Mouse (Mus musculus): ENCODE results near the gene Prkaca.
"Not testable (repeated sequence)": the region's sequence is repeated elsewhere in the genome, so short reads cannot be mapped to it uniquely, and the experiment has no call there.

Gene Prkaca

DNA sequence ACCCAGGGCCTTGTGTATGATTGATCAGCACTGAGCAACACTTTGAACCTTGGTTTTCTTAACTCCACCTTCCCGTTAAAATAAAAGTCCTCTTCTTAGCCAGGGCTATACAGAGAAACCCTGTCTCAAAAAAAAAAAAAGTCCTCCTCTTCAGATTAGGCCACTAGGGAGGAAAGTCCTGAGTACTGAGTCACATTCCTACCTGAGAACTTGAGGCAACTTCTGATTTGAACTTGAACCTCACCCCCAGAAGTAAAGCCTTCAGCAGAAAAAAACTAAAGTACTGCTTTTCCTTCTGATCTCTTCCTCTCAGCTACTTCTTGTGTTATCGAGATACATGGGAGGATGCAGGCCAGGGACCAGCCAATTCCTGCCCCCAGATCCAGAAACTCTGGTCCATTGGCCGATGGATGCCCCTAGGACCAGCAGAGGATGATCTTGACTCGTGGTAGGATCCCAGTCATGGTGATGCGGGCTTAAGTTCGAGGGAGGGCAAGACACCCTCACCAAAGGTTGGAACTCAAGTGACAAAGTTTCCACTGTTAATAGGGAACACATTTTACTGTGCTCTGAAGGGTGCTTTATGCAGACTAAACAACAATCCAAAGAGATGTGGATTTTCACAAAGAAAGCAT lies 30.9 kb downstream of the Prkaca start:
- no peak for DNase-seq

DNA sequence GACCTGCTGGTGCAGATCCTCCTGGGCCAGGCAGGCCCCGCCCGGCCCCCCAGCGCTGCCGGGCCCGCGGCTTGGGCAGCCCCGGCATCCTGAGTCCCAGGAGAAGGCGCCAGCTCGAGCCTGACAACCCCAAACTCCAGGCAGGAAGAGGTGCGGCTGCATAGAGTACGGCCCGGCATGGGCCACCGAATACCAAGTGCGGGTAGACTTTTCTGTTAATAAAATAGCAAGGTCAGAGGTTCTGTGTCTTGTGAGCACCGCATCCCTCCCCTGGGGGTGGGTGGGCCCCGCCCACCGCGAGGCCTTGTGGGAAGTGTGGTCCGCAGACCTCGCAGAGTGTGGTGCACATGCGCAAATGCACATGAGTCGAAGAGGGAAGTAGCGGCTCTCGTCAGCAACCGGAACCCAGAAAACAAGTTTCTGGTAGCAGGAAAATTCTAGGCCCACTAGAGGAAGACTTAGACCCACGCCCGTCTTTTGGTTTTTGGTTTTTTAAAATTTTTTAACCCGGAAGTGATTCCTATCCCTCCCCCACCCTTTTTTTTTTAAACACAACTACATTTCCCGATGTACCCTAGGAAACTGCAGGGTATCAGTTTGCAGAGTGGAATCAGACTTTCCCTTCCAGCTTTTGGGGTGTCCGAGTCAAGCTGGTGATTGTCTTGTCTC lies 31.9 kb downstream of the Prkaca start:
- peak; percentile 88 for DNase-seq

DNA sequence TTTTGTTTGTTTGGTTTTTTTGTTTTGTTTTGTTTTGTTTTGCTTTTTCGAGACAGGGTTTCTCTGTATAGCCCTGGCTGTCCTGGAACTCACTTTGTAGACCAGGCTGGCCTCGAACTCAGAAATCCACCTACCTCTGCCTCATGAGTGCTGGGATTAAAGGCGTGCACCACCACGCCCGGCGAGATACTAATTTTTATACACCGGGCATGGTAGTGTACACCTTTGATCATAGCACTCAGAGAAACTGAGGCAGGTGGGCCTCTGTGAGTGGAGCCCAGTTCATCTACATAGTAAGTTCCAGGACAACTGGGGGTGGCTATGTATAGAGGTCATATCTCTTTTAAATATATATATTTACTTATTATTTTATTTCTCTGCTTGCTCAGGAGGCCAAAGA lies 32.7 kb downstream of the Prkaca start:
- not testable (repeated sequence) for DNase-seq

DNA sequence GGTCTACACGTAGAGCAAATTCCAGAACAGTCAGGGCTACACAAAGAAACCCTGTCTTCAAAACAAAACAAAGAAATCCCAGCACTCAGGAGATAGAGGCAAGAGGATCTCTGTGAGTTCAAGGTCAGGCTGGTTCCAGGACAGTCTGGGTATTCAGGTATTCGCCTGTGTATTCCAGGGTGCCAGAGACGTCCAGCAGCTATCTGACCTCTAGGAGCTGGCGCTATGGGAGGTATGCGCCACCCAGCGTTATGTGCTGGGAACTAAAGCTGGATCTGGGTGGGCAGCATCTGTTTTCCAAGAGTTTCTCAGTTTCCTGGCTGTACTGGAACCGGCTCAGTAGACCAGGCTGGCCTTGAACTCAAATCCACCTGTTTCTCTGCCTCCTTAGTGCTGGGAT lies 35.6 kb downstream of the Prkaca start:
- DNase-seq: no peak

DNA sequence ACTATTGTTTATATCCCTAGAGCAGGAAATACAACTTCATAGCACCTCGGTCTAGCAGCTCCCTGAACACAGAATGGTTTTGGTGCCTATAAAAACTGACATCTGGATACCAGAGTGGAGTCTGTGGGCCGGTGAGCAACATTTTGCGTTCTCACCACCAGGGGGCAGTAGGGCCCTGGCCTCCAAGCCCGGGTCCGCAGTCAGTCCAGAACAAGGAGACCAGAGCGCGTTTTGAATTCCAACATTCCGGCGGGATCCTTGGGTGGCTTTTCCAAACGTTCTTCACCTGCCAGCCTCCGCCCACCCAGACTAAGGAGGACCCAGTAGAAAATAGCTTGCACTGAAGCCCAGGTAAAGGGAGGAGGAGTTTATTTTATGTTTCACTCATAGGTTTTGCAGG lies 37.1 kb downstream of the Prkaca start:
- DNase-seq: peak; percentile 84

DNA sequence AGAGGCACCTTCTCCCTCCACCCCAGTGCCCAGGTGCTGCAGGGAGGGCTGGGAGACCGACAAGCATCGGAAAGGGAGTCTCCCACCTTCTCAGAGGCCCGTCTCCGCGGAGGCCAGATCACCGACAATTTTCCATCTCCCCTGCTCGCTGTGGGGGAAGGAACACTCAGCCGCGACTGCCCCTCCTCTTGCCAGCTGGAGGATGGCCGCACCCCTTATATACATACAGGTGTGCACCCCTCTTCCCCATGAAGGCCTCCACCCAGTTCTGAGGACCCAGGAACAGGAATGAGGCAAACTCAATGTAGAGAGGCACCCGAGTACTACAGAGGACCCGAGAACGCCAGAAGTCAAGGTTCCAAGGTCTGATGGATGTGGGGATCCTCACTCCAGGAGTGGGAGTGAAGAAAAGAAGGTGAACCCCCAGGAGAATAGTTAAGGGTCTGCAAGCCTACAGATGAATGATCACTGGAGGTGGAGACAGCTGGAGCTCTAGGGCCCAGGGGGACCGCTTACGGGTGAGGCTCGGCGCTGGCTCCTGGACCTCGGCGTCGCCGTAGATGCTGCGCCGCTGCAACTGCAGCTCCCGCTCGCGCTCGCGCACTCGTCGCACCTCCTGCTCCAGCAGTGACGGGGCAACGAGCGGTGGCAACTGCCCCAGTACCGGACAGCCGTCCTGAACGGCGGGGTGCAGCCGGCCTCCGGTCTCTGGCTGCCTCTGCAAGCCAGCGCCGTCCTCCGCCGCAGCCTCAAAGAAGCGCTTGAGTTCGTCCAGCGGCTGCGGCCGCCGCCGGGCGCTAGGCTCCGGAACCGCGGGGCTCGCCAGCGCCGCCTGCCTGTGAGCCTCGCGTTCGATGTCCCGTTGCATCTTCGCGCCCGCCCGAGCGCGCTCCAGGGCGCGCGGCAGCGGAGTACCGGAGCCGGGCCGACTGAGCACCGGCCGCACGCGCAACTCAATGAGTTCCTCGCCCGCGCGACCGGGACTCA lies 38.1 kb downstream of the Prkaca start:
- DNase-seq: peak; percentile 79

DNA sequence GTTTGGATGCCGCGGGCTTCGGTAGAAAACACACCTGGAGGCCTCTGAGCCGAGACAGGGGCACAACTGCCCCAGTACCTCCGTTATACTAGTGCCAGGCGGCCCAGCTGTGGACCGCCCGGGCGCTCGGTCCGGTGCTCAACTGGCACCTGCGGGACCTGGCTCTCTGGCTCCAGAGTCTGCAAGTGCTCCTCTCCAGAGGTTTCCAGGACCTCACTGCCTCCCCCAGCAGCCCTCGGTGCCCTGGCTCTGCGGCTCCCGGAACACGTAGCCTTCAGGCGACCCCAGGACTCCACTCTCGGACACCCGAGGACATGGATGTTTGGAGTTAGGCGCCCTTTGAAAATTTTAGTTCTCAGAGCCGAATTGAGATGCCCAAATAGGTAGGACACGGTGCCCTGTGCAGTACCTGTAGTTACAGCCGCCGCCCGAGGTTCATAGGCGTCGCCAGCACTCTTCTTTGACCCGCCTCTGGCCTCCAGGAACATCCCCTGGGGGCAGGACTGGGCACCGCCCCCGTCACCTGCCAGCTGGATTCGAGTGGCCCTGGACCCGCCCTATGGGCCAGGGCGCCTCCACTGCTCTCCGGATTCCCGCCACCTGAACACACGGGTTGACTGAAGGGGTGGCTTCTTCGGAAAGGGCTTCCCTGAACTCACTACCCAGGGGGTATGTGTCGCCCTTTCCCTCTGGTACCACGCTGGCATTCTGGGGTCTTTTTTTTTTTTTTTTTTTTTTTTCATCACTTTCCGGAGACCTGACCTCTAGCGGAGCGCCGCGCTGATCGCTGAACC lies 39.1 kb downstream of the Prkaca start, which contains the start of gene 2210011C24Rik:
Gene 2210011C24Rik (minus strand): TSS at position 467 of the 794 bp plus-strand sequence.
- no peak for DNase-seq

DNA sequence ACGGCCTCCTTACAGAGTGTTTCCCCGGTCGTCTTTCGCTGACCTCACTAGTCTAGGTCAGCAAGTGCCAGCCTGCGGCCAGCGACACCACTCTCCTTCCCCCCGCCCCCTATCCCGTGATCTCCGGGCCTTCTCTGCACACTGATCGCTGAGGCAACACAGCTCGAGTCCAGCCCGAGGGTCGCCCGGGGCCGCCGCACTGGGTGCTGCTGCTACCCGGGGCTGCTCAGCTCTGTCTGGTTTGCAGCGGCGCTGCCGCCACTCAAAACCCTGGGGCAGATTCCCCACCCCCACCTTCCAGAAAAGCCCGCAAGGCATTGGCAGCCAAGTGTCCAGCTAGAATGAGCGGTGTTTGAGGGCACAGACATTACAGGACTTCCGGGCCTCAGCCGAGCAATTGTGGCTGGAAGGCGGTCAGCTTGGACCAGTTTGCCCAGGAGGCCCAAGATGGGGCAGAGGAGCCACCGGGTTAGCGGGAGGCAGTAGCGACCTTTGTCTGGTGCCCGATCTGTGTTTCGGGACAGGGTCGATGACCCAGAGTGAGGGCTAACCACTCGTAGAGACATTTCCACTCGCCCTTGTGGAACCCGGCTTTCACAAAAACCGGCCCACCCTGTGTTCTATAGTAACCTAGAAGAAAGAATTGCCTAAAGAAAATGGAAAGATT lies 39.8 kb downstream of the Prkaca start:
- DNase-seq: no peak

DNA sequence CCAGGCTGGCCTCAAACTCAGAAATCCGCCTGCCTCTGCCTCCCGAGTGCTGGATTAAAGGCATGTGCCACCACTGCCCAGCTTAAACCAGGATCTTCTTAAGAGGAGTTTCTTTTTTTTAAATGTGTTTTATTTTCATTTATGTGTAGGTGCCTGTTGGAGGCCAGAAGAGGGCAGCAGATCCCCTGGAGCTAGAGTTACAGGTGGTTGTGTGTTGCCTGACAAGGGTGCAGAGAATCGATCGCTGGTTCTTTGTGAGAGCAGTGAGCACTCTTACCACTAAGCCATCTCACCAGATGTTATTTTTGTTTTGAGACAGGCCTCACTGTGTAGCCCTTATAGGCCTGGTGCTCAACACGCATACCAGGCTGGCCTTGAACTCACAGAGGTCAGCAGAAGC lies 43.0 kb downstream of the Prkaca start:
- DNase-seq: no peak

DNA sequence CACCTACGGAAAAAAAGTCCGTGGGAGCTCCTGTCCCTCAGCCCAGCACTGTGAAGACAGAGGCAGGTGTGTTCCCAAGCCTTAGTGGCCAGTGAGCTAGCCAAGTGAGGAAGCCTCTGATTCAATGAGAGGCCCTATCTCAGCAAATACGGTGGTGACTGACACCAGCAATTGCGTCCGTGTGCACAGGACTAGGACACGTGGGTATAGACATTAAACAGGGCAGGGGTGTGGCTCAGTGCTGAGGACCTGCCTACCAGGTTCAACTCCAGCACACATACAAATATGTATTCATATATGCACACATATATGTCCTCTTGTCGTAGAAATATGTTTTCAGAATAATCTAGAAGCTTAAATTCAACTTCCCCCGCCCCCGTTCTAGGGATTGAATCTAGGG lies 46.9 kb downstream of the Prkaca start:
- no peak for DNase-seq

DNA sequence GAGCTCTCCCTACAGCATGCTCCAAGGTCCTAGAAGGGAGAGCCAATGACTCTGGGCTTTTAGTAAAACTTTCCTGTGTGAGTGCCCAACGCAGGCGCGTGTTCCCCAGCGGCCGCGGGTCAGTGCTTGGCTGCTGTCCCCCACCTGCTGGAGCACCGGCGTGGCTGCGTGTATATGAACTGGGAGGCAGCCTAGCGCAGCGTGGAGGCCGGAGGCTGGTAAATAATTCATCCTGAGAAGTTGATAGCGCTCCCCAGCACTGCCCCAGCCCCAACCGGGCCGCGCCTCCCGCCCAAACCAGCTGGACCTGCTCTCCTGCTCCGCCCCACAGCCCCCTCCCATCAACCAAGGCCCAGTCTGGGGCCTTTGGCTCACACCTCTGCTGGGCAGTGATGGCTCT lies 48.3 kb downstream of the Prkaca start, which contains the start of gene Palm3:
Gene Palm3 (plus strand): TSS at position 376 of the 400 bp plus-strand sequence.
- no peak for DNase-seq

DNA sequence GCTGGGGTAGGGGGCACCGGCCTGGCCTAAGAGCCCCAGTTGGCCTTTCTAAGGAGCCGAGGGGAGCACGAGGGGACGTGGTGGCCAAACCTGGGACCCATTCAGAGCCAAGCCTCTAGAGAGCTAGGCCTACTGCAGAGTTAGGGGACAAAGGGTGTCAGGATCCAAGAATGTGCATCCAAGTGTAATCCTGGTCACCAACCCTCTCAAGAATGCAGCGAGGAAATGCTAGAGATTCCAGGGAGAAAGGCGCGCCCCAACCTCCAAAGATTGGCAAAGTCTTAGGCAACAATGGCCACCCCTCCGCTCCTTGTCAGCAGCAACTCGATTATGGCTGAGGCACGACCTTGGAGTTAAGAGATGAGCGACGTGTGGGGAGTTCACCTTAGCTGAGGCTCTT lies 48.8 kb downstream of the Prkaca start:
- no peak for DNase-seq

DNA sequence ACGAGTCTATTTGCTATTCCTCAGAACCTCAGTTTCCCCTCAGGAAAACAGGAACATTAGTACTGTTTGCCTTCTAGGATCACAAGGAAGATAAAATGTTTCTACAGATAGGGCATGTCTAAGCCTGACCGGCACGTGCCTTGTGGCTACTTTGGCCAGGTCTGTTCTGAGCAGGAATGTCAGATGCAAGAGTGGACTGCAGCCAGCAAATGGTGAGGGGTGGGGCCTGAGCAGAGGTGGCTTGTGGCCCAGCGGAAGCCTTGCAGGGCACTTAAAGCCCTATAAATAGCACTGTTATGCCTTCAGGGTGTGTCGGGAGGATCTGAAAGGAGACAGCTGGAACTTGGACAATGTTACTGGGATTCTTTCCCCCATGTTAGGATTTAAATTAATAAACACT lies 50.3 kb downstream of the Prkaca start:
- no peak for DNase-seq

DNA sequence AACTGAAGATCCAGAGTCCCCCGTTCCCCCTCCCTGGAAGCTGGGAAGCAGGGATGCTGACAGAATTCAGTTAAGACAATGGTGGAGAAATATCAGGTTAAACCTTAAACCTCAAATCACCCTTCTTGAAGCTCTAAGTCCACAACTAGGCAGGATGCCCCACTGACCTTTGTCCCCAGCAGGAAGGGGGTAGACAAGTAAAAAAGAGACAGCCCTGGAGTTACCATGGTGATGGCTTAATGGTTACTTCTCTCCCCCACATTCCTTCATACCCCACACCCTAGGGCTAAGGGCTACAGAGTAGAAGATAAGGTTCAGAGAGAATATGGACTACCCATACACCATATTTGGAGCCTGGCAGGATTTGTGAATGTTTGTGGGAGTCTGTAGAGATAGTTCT lies 50.8 kb downstream of the Prkaca start:
- DNase-seq: no peak

DNA sequence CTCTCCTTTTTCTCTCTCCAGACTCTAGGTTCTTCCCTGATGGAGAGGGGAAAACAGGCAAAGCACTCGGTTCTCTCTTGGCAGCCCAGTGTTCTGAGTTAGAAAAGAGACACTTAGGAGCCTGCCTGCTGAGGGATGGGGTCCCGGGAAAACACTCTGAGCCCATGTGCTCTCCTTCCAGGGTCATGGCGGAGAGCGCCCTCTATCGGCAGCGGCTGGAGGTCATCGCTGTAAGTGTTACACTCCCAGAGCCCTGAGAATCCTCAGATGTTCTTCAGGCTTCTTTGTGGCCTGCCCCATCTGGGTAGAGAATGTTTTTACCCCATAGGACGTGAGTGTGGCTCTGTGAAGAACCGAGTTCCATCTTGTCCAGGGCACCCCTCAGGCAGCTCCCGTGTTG lies 51.4 kb downstream of the Prkaca start:
- DNase-seq: peak; percentile 59

DNA sequence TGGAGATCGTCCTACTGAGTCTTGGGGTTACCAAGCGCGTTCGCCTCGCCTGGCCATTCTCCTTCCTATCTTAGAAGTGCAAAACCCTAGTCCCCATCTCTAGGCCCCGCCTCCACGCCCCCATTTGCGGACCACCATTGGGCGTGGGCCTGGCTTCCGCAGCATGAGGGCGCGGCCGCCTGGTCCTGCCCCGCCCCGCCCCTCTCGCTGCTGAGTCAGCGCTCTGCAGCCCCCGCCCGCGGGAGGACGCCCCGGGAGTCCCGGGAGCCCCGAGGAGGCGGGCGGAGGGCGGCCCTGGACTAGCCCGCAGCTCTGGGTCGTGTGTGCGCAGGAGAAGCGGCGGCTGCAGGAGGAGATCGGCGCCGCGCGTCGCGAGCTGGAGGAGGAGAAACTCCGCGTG lies 53.1 kb downstream of the Prkaca start:
- DNase-seq: peak; percentile 68

DNA sequence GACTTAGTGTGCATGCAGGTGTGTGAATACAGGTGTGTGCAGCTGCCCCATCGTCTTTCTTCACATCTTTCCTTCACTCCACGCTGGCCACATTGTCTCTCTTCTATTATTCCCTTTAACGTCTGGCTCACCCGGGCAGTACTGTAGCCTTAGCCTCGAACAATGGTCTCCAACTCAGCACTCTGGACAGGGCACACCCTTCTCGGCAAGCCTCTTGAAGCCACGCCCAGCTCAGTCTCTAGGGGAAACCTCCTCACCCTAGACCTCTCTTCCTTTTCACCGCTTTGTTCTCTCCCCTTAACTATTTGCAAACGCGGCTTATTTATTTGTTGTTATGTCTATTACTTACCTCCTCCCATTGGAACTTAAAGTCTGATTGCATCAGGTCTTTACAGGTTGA lies 54.7 kb downstream of the Prkaca start:
- DNase-seq: no peak

DNA sequence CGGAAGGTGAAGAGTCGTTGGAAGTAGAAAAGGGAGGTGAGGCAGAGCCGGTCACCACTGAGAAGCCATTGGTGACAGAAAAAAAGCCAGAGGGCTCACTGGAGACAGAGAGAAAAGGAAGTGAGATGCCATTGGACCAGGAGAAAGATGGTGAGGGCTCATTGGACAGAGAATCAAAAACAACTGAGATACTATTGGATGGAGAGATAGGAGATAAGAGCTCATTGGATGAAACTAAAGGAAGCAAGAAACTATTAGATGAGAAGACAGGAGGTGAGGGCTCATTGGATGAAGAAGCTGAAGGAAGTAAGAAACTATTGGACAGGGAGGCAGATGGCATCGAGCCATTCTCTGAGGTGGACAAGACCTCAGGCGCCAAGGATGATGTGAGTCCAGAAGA lies 56.5 kb downstream of the Prkaca start:
- no peak for DNase-seq

DNA sequence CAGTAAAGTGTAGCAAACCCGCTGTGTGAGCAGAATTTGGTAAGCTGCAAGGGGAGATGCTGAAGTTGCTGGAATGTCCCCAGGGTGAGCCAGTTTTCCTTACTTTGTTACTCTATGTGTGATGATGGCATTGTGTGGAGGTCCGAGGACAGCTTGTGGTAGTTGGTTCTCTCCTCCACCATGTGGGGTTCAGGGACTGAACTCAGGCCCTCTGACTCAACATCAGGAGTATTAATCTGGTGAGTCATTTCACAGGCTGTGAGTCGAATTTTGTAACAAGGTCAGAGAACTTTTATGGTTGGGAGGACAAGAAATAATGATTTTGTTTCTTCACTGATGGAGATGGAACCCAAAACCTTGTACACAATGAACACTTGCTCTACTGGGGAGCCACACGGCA lies 60.0 kb downstream of the Prkaca start:
- no peak for DNase-seq

DNA sequence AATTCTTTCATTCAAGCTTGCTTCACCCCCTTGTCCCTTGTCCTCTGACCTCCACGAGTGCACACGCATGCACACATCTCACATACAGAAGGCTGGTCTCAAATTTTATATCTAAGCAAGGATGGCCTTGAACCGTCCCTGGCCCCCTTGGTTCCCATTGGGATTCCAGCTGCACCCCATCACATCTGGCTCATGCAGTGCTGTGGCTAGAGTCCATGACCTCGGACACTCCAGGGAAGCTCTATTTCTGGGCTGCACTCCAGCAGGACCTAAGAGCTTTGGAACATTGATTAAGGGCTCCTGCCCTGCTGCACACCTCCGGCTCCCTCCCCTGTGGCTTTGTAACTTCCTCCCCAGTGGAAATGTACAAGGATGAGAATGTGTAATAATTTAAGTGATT lies 65.2 kb downstream of the Prkaca start:
- DNase-seq: no peak

DNA sequence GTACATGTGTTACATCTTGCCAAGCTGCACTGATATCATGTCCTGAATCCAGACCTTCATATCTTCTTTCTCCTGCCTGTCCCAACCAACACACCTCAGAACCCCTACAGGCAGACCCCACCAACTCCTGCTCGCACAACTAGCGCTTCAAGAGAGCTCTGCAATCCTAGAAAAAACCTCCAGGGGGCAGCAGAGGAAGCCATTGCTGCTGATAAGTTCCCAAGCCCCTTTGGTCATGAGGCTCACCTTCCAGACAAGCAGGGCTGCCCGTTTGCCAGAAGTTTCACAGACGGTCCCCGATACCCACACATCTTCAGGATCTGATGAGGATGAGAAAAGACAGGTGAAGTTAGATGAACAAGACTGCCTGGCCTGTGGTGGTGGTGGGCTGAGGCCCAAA lies 66.3 kb downstream of the Prkaca start:
- peak; percentile 81 for DNase-seq

Data from right cerebral cortex, postnatal 4 days (tissue).